In the genomic region with DNA sequence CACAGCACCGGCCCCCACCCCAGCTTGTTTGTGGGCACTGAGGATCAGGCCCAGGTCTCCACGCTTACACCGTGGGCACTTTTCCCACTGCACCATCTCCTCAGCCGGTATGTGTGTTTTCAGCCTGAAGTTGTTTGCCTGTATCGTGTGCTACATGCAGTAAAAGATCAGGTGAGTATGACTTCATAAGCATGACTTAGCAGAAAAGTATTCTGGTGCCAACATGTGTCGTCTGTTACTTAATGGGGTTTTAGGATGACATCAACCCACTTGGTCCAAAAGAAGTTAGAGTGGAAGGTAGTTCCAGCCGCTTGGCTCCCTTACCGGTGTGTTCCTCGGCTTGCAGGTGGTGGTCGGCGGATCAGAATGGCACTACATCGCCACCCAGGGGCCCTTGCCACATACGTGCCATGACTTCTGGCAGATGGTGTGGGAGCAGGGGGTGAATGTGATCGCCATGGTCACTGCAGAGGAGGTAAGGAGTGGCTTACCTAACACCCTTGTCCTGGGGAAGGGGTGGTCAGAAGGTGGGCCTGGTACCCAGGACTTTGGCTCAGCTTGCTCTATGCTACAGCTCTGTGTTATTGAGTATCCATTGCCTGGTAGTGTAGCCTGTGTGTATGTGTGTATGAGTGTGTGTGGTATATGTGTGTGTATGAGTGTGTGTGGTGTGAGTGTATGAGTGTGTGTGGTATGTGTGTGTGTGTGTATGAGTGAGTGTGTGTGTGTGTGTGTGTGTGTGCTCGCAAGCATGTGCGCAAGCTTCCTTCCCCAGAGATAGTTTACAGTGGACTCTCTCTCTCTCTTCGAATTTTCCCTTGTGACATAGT, we compare ENCODE assay signal across 11 mouse cellular contexts.
DNase-seq lines count a peak whose midpoint lies in the region; ATAC-seq and TF ChIP-seq lines count a peak whose summit lies in the region.
"Had no signal": no experiment of that assay in that cellular context is flagged by ENCODE, and none has a peak within 500 bp of the region (broad histone marks: within the 10 kb centered on the region; RNA-seq: fewer than 3 reads in every experiment).

No protein-coding gene starts in this region.

- H3K4me3 ChIP-seq in kidney, postnatal 0 days (replicated peaks; ENCODE audit: low read depth, low read length), result no peak overlapping the region
- no peak overlapping the region for H3K4me3 ChIP-seq in embryonic fibroblast, embryonic 13.5 days (ENCODE audit: insufficient read depth, low read length)
- H3K4me3 ChIP-seq: myocyte had no signal

- H3K4me1 ChIP-seq in kidney, postnatal 0 days (replicated peaks; ENCODE audit: insufficient read depth, low read length), result no peaks in the 10 kb centered on the region
- peaks cover 5% of the 10 kb centered on the region for H3K4me1 ChIP-seq in embryonic fibroblast, embryonic 13.5 days (ENCODE audit: control insufficient read depth, insufficient read depth, low read length)

- peaks cover 47% of the 10 kb centered on the region for H3K36me3 ChIP-seq in kidney, postnatal 0 days (ENCODE audit: insufficient read depth, low read length)

- no peak overlapping the region for H3K27ac ChIP-seq in kidney, postnatal 0 days
- no peak overlapping the region for H3K27ac ChIP-seq in embryonic fibroblast, embryonic 13.5 days (ENCODE audit: insufficient read depth, low read length)

- TF ChIP-seq POLR2A in embryonic fibroblast, embryonic 13.5 days (IDR thresholded peaks at IDR 0.05; ENCODE audit: low read depth, low read length), result no peak

- DNase-seq in kidney, postnatal 0 days (ENCODE audit: low spot score), result no peak
- DNase-seq in kidney, adult 9 months, result no peak
- peak; percentile 22 for DNase-seq in ES-CJ7 (ENCODE audit: low read depth, low spot score)
- no peak for DNase-seq in urinary bladder, postnatal 10 days (ENCODE audit: low spot score)
- no peak for DNase-seq in frontal cortex, postnatal 25 days (ENCODE audit: low spot score in 2 of 2)
- DNase-seq: cerebellum, postnatal 36 days; gastrocnemius, postnatal 25 days; right cerebral cortex, postnatal 25 days had no signal

- no peak overlapping the region for H3K4me2 ChIP-seq in kidney, postnatal 0 days (ENCODE audit: low read length)

- 85% methylated on average over 17 of the region's 17 CpGs for WGBS in kidney, postnatal 0 days

- H3K27me3 ChIP-seq in kidney, postnatal 0 days (ENCODE audit: insufficient read depth, low read length), result no peaks in the 10 kb centered on the region

- peak; percentile 45; the same call in 1 of the 2 replicates for TF ChIP-seq CTCF in kidney, postnatal 0 days (IDR thresholded peaks at IDR 0.05; ENCODE audit: low read depth)
- TF ChIP-seq CTCF in embryonic fibroblast, embryonic 13.5 days (IDR thresholded peaks at IDR 0.05; ENCODE audit: borderline replicate concordance, insufficient read depth, low read length), result peak; percentile 6; the same call in 1 of the 2 replicates

- no peak overlapping the region for H3K9ac ChIP-seq in kidney, postnatal 0 days (ENCODE audit: low read depth, low read length)

- H3K9me3 ChIP-seq in kidney, postnatal 0 days (replicated peaks; ENCODE audit: low read length), result no peaks in the 10 kb centered on the region

- ATAC-seq in kidney, postnatal 0 days (replicated peaks; ENCODE audit: low FRiP score, low read depth), result peak; percentile 49; the same call in 1 of the 2 replicates
- ATAC-seq in neutrophil, adult 5-6 weeks (ENCODE audit: extremely low read depth, insufficient number of reproducible peaks, low FRiP score, poor library complexity, severe bottlenecking), result 0 out of 2 replicates have a peak, but pooled peaks have one; percentile 17
